Mouse (Mus musculus) heart, adult 18-20 months (tissue): Measurements from ENCODE around the gene Kif23. TPM values are rescaled to one million over a fixed set of nuclear protein-coding genes. Genes with fewer than 3 reads are reported as not detected.

ENCODE experiments used
- DNase-seq, 2 experiments: peaks; one replicate each; pipeline ENCODE4 v3.0.0; 2021 to 2022; ENCODE audit warnings: mixed read lengths in 1 of 2
- total RNA-seq, 2 experiments: library from RNA; stranded (reverse); gene quantifications; 2 replicates each; pipeline ENCODE4 v1.2.3; 2021

Gene Kif23
- total RNA-seq, 2 experiments from 2014 or later, result 1.2 to 3.1 TPM

DNA sequence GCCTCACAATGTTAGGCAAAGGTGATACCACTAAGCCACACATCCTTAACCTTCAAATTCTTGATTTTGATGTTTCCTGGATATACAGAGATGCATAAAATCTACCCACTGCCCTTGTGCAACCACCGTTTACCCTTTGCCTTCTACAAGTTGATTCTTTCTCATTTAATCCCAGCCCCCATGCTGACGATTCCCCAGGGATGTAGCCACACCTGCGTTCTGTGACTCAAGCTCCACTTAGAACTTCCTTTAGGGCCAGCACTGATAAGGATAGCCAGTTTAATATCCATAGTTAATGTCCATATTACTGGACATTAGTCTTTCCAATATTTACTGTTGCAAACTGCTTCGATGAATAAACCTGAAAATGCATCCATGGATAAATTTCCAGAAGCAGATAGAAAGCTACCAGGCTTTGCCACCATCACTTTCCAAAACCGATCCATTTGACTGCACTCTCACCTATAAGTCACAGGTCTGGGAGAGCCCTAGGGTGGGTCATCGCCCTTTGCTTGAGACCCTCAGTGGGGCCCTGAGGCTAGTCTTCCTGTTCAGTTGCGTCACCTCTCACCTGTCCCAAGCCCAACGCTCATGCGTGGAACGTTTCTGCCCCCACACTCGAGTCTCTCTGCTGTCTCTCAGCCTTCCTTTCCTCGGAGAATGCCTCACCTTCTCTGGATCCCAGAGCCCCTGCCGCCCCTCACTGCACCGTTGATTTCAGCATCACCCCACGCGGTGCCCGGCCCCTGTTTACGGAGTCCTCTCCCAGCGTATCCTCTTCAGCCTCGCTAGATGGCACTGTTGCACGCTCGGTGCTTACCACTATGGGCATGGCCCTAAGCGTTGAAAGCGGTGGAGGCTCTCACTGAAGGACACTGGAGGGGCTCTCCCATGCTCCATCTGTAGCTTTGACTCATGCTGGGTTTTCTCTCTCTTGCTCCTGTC is 1.1 kb upstream of the Kif23 start:
- DNase-seq, result peak; percentile 81 to 82

DNA sequence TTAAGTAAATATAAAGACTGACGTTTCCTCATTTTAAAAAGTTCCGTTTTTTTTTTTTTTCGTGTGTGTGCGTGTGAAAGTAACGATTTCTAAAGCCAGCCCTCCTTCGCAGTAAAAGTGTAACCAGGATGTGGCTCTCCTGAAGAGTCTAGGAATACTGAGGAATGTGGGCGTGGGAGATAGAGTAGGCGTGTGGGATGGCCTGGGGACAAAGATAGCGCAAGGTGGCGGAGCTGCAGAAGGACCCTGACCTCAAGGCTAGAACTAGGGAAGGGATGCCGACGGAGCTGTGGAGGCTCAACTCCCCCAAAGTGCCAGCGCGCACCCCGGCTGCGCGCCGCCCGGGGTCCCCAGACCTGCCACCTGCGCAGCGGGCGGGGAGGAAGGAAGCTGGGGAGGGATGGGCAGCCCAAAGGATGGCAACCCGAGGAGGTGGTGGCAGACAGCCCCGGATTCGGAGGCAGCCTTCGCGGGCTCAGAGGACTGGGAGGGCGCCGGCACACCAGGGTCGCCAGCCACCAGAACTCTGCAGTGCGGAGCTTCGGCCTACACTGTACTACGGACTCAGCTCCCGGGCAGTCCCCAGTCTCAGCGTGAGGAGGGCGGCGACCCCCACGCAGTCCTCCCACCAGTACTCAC is 482 bp downstream of the Kif23 start:
- DNase-seq, result peak; percentile 24 to 25

DNA sequence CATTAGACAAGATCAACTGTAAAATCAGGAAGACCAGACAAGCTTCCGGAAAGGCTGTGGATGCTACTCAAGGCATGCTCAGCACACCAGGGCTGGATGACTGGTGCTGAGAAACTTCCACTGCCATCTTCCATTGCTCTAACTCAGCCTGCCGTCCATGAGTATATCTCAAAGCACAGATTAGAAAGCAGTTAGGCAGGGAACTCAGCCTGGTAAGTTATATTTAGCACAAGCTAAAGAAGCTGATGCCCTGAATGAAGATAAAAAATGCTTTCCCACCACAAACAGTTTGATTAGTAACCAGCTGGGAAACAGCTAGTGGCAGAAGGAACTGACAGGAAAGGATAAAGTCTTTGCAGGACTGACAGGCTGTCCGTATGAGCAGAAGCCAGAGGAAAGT is 5.5 kb downstream of the Kif23 start:
- DNase-seq, result no peak

DNA sequence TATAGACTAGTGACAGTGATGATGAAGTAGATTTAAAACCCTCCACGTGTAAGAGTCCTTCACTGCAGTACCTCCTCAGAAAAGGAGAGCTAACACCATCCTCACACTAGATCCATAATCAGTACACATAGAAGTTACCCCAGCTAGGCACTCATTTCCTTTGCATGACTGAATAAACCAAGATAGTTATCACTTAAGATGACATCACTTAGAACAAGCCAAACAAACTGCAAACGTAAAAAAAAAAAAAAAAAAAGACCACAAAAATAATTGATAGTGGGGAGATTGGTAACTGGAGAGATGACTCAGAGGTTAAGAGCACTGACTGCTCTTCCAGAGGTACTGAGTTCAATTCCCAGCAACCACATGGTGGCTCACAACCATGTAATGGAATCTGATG is 13.2 kb downstream of the Kif23 start:
- no peak for DNase-seq

DNA sequence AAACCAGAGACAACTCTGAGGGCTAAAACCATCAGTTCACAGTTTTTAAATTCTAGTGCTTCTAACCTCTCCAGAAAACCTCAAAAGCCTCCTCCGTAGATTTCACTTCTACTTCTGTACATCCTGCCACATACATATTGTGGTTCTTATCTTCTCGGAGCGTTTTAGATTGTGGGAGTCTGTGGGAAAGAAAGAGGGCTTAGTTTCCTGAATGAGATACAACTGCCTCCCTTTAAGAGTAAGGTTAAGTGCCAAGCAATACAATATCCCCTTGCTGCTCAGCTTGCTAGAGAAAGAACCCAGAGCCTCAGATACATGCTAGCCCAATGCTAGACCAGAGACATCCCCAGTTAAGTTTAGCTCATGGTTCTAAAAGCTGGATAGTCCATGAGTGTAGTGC is 14.6 kb downstream of the Kif23 start:
- DNase-seq, result no peak

DNA sequence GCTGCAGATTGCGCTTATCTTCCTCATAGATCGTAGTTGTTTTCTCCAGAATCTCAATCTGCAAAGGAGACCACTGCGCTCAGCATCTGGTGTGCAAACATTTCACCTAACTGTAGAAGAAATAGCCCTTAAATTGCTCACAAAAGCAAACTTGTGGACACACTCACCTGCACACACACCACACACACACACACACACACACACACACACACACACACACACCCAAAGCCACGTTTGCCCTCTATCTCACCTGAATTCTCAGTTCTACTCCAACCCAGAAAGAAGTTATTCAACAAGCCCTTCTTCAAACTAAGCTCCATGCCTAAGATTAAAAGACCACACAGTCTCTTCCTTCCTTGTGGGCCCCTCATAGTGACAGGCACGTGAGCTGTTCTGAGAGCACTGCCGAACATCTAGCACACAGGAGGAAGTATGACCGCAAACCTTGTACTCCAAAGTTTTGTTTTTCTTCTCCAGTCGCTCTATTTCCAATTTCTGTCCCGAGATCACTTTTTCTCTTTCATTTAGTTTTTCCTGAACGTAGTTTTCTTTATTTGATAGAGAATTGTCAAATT is 21.4 kb downstream of the Kif23 start:
- DNase-seq, result no peak

DNA sequence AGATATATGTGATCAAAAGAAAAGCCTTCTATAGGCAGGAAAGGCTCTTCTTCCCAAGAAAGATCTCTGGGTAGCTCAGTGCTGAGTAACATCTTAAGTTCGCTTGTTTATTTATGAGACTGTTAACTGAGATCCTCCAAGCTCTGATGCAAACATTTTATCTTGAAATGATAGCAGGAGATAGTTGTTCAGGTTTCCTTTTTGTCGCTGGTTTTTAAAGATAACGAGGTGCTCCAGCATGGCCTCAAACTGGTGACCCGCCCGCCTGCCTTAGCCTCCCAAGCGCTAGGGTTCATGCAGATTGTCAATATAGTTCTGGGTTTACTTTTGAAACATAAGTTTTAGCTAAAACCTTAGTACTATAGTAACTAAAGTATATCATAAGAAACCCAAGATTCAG is 26.2 kb downstream of the Kif23 start:
- DNase-seq, result no peak

DNA sequence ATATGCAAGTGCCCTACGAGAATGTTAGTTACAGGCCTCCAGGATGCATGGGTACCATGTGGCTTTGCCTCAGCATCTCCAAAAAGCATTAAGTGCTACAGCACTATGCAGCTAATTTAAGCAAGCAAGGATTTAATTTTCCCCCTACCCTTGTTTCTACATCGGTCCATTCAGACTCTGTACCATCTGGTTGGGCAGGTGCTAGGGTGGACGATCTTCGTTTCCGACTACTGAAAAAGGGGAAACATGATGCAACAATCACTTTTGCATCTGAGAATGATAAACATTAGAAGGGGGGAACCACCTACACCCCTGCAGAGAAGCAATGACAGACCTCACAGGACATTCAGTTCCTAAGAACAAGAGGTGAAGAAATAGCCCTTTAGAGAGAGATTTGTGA is 27.1 kb downstream of the Kif23 start:
- no peak for DNase-seq

DNA sequence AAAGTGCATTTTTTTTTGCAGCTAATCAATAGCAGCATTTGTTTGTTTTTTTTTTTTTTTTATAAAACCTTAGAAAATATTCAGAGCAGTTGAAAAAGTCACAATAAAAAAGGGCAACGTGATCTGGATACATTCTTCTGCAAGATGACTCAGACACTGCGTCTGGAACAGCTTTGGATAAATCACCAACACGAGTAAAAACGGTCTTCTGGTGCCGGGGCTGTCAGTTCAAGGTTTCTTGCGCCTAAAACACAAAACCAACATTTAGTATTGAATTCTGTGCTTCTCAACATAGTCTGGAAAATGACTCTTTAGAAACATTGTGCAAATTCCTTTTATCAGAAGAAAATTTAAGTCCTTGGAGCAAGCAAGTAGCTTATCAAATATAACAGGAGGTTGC is 29.1 kb downstream of the Kif23 start:
- DNase-seq, result no peak

DNA sequence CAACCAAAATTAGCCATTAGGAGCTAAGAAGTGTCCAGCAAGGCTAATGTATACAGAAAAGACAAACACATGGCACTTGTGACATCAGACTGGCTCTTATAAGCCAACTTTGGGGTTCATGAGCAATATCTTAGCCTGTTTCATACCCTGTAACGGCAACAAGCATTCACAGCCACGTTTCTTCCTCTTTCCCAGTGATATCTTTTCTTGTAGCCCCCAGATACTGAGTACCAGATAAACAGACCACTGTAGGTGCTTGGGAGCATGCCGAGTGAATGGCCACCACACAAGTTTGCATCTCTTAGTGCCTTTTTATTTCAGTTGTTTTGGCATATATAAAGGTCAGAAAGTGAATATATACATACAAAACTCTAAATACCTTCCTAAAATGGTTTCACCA is 29.6 kb downstream of the Kif23 start:
- no peak for DNase-seq

DNA sequence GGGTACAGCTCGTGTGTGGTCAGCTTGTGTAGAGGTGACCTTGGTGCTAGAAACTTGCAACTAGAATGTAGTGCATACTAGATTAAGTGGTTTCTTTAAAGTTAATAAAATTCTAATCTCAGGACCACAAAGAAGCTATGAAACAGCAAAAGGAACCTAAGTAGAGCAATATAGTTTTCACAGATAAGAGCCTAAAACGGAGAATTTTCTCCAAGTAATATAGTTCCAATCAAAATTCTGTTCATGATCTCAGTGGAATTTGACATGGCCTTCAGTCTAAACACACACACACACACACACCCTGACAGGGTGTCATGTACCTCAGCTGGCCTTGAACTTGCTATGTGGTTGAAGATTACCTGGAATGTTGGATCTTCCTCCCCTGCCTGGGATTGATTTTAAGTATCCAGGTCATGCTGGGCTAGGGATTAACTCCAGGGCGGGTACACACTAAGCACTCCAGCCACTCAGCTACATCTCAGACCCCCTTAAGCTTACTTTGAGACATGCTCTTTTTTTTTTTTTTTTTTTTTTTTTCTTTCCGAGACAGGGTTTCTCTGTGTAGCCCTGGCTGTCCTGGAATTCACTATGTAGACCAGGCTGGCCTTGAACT is 31.1 kb downstream of the Kif23 start:
- no peak for DNase-seq

DNA sequence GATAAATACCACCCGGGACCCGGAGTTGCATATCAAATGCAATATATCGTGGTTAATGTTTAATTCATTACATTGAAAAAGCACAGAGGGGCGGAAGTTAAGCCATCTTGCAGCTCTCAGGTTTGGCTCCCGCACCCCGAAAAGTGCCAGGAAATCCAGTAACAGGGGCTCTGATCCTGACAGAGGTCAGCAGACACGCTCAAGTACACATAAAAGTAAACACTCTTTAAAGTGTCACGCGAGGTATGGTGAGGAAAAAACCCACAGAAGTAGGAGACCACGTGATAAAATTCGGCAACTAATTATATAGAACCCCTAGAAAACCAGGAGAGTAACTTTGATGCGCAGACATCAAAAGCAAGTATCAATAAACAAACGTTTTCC is 31.7 kb downstream of the Kif23 start:
- DNase-seq, result no peak

DNA sequence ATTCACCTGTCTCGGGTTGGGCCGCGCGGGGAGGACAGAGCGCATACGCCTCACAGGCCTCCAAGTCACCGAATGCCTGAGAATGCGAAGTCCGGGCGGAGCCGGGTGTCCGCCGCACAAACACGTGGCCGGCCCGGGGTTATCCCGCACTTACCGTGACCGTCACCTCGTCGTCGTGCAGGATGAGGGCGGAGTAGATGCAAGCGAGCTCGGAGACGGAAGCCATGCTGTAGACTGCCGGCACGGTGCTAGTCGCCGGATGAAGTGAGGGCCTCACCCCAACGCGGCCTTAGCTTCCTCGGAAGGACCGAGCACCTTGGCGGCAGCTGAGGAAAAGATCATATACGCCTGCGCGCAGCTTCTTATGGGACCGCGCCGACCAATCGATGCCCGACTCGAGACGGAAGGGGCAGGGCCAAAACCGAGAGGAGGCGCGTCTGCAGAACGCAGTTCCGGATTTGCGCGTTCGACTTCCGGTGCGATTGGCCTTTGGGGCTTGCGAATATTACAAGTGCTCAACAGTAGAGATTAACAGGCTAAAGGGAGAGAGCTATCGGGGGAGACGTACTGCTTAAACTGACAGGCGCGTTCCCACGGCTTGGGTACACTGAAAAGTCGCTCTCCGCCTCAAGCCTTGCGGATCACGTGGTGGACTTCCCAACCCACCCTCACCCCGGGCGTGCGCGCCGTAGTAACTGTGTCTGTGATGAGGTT is 32.2 kb downstream of the Kif23 start, which contains the start of gene Rplp1:
Gene Rplp1 (minus strand): TSS at position 340 of the 714 bp plus-strand sequence.
- peak; percentile 98 for DNase-seq

DNA sequence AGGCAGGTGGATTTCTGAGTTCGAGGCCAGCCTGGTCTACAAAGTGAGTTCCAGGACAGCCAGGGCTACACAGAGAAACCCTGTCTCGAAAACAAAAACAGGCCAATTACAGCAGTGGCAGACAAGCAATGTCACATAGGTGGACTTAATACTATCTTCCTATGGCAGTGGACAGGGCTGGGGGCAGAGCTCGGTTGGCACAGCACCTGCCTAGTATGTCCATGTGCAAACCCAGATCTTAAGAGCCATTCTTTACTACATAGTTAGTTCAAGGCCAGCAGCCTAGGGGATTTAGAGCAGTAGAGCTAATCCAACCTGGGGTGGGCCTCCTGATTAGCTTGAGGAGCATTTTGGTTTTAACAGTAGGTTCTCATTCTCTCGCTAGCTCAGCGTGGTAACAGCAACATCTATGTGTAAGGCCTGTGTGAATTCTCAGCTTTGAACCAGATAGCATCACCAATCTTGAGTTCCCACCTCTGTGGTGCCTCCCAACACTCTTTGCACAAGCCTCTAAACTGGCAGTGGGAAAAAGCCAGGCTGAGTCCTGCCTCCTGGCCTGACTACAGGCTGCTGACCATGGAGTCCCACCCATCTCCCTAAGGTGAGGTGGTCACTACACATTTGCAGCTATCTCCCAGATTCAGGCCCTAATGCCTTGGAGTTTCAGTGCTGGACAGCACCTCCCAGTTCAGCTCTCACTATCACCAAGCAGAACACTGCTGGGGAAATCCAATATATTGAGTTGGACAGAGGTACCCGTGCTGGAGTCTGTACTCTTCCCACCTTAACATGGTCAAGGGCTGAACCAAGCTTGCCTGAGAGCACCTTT is 35.1 kb downstream of the Kif23 start:
- DNase-seq, result no peak

DNA sequence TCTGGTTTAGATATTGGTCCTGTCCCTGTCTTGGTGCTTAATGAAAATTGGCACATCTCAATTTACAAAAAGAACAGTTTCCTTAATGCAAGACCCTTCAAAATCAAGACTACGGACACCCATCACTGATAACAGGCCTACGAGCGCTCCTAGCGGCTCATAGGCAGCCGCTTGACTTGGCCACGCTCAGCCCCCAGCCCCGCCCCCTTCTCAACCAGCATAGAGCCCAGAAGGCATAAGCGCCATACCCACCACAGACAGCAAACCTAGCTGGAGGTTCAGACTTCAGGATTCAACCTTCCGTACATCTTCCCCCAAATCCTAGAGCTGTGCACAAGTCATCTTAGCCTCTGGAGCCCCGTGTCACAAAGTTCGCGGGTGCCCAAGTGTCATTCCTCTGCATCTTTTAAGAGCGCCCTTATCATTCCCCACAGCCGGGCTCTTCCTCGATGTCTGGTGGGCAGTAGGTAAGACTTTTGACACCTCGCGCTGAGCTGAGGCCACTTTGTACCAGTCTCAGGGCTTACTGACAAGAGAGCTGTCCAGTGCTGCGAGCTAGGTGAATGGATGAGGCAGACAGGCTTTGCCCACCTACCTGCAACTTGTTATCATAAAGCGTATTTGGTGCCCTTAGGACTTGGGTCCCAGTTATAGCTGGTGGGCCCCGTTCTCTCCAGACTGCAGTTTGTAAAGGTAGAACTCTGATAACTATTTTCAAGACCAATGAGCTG is 35.9 kb downstream of the Kif23 start:
- no peak for DNase-seq

DNA sequence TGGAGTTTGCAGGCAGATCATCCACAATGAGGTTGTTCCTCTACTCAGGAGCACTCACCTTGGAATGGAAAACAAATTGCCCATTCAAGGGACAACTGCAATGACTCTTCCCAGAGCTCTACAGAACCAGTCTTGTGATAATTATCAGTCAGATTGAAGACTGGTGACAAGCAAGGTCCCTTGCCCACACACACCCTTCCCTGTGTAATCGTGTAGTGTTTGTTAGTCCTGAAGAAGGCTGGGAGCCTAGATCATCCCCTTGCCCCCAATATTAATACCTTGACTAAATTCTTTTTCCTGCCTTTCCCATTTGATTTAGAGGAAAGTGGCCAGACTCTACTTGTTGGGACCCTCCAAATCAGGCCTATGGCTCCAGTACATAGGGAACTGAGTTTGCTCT is 36.9 kb downstream of the Kif23 start:
- no peak for DNase-seq

DNA sequence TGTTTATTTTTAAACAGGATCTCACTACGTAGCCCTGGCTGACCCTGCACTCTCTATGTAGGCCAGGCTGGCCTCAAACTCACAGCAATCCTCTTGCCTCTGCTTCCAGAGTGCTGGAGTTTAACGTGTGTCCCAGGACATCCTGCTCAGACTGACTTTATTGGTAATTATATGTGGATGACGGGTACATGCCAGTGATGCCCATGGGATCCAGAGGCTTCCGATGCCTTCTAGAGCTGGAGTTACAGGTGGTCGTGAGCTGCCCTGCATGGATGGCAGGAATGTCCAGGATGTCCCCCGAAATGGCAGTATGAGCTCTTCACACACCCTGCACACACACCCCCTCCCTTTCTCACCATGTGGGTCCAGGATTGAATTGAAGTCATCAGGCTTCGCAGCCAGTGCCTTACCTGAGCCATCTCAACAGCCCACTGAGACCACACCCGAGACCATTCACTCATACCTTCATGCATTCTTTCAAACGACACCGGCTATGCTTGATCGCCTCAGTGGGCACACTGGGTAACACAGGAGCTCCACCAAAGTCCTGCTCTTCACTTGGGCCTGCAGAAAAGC is 37.7 kb downstream of the Kif23 start:
- no peak for DNase-seq

DNA sequence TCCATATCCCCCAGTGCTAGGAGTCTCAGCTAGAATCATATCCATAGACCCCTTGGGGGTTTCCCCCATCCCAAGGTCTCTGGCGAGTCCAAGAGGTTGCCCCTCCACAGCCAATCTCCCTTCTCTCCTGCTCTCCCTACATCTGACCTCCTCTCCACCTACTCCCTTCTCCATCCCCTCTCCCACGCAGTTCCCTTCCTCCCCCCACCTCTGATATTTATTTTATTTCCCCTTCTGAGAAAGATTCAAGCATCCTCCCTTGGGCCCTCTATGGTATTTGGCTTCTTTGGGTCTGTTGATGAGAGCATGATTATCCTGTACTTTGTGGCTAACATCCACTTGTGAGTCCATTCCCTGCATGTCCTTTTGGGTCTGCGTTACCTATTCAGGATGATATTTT is 38.2 kb downstream of the Kif23 start:
- DNase-seq, result no peak

DNA sequence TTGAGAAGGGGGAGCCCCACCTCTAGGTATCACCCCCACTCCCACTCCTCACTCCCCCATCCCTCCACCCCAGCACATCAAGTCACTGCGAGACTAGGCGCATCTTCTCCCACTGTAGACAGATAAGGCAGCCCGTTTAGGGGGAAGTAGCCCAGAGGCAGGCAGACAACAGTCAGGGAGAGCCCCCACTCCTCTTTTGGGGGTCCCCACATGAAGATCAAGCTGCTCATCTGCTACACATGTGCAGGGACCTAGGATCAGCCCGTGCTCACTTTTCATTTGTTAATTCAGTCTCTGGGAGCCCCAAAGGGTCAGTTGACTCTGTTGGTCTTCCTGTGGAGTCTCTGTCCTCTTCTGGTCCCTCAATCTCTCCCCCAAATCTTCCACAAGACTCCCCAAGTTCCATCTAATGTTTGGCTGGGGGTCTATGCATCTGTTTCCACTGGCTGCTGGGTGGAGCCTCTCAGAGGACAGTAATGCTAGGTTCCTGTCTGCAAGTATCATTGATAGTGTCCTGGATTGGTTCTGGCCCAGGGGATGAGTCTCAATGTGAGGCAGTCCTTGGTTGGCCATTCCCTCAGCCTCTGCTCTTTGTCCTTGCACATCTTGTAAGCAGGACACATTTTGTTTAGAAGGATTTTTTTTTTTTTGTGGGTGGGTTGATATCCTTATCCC is 38.8 kb downstream of the Kif23 start:
- DNase-seq, result no peak

DNA sequence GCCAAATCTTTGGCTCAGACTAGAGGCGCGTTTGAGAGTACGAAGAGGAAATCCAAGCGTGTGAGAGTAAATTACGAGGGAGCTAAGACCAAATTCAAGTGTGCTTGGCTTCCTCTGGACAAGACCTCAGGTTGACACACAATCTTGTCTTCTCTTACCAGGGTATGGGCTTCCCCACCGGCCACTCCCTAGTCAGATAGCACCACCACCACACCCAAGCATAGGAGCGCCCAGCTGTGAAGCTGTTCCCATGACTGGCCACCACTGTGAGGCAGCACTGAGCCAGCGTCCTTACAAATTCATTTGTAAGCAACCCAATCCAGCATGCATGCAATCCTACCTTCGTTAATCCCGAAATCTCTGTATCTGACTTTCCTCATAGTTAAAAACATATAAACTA is 39.7 kb downstream of the Kif23 start:
- DNase-seq, result peak; percentile 38 to 45
